Mouse (Mus musculus): ENCODE measurements around the gene Mrps11. TPM values are rescaled to one million over a fixed set of nuclear protein-coding genes. Genes with fewer than 3 reads are reported as not detected.
A peak's percentile ranks its signal among the peaks of the same experiment; 100 is the strongest.

Mrps11 gene
- total and polyA plus RNA-seq, 2 experiments from 2014 or later, result 53.1 to 56.8 TPM

DNA sequence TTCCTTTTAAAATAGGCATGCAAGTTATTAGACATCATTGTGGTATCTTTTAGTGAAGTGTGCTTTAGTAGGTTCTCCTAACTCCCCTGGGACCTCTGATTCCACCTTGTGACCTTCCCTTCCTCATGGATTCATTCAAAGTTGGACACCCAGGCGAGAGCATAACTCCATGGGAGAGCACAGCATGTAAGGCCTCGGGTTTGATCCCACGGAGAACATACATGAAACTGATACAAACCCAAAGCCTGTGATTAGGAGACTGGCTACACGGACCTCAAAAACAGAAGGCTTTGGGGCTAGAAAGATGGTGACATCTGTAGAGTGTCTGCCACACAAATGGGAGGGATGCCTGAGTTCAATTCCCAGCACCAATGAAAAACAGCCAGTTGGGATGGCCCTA lies 30.0 kb upstream of the Mrps11 start:
- 95% methylated on average over 4 of the region's 4 CpGs for WGBS

DNA sequence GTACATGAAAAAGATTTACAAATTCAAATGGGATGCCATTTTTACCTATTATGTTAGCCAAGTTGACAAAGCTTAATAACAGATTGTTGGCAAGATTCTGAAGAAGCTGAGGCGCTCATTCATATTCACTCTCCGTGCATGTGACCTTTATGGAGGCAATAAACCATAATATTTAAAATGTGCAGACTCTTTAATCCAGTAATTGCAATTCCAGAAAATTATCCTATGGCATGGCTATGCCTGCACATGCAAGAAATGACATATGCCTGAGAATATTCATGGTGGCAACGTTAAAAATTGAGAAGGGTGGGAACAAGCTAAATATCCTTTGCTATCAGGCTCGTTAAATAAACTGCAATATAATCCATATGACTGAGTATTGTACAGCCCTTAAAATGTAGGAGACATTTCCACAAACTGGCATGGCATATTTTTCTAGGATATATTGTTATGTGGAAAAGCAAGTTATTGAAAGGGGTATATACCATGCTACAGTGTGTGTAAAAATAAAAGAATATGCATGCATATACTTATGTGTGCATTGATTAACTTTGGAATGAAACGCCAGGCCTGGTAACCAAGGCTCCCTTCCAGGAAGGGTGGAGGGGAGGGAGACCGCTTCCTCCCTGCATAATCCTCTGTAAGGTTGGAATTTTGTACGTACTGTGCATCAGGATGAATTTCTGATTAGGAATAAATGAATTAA lies 29.0 kb upstream of the Mrps11 start:
- Histone ChIP-seq H3K27ac (ENCODE audit: low read depth, low read length) (no peak overlapping the region), H3K4me2 (ENCODE audit: low read depth, low read length, poor library complexity, severe bottlenecking) (no peak overlapping the region), H3K9me3 (ENCODE audit: low read length) (no peaks in the 10 kb centered on the region), H3K4me1 (ENCODE audit: insufficient read depth, low read length) (no peaks in the 10 kb centered on the region), H3K9ac (replicated peaks; ENCODE audit: low read length, poor library complexity, severe bottlenecking) (no peak overlapping the region), H3K36me3 (ENCODE audit: insufficient read depth, low read length) (no peaks in the 10 kb centered on the region), H3K4me3 (ENCODE audit: low read depth, low read length) (no peak overlapping the region), H3K27me3 (ENCODE audit: insufficient read depth, low read length) (no peaks in the 10 kb centered on the region)
- TF ChIP-seq CTCF (IDR thresholded peaks at IDR 0.05), result no peak
- DNase-seq (ENCODE audit: low spot score), result no peak
- no peak for ATAC-seq (ENCODE audit: low FRiP score)
- WGBS, result 63% methylated on average over 7 of the region's 7 CpGs

More for the DNA sequence above, 30.0 kb upstream of the Mrps11 start:
- H3K9ac ChIP-seq (replicated peaks; ENCODE audit: low read length, poor library complexity, severe bottlenecking), result no peak overlapping the region
- no peak for ATAC-seq (ENCODE audit: low FRiP score)
- no peaks in the 10 kb centered on the region for H3K36me3 ChIP-seq (ENCODE audit: insufficient read depth, low read length)
- DNase-seq (ENCODE audit: low spot score), result no peak
- H3K4me2 ChIP-seq (ENCODE audit: low read depth, low read length, poor library complexity, severe bottlenecking), result no peak overlapping the region
- H3K27me3 ChIP-seq (ENCODE audit: insufficient read depth, low read length), result no peaks in the 10 kb centered on the region
- no peaks in the 10 kb centered on the region for H3K4me1 ChIP-seq (ENCODE audit: insufficient read depth, low read length)
- no peaks in the 10 kb centered on the region for H3K9me3 ChIP-seq (ENCODE audit: low read length)
- no peak overlapping the region for H3K27ac ChIP-seq (ENCODE audit: low read depth, low read length)
- H3K4me3 ChIP-seq (ENCODE audit: low read depth, low read length), result no peak overlapping the region
- TF ChIP-seq CTCF (IDR thresholded peaks at IDR 0.05), result no peak

DNA sequence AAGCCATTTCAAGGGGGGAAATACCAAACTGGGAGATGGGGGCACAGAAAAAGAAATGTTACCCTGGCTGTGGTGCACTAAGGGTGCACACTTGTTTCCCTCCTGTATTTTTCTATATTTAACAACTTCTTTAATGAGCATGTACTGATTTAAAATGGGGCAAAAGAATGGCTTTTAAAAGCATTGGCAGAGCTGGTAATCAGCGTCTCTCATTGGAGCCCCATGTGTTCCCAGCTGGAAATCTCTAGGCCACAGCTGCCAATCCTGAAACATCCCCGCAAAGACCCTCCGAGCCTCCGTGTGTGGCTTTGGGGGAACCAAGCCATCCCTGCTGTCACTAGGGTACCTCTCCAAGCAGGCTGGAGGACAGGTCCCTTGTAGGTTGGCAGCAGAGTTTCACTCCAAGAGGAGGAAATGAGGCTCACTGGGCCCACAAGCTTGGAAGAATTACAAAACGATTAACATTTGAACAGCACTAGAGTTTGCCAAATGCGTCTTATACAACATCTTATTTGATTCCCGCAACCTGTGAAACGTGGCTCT lies 28.4 kb upstream of the Mrps11 start:
- Histone ChIP-seq H3K9me3 (ENCODE audit: low read length) (no peaks in the 10 kb centered on the region), H3K4me3 (ENCODE audit: low read depth, low read length) (no peak overlapping the region), H3K9ac (replicated peaks; ENCODE audit: low read length, poor library complexity, severe bottlenecking) (no peak overlapping the region), H3K27me3 (ENCODE audit: insufficient read depth, low read length) (no peaks in the 10 kb centered on the region), H3K4me1 (ENCODE audit: insufficient read depth, low read length) (no peaks in the 10 kb centered on the region), H3K36me3 (ENCODE audit: insufficient read depth, low read length) (no peaks in the 10 kb centered on the region), H3K4me2 (ENCODE audit: low read depth, low read length, poor library complexity, severe bottlenecking) (no peak overlapping the region), H3K27ac (ENCODE audit: low read depth, low read length) (no peak overlapping the region)
- 44% methylated on average over 8 of the region's 8 CpGs for WGBS
- DNase-seq (ENCODE audit: low spot score), result no peak
- no peak for TF ChIP-seq CTCF (IDR thresholded peaks at IDR 0.05)
- no peak for ATAC-seq (ENCODE audit: low FRiP score)

DNA sequence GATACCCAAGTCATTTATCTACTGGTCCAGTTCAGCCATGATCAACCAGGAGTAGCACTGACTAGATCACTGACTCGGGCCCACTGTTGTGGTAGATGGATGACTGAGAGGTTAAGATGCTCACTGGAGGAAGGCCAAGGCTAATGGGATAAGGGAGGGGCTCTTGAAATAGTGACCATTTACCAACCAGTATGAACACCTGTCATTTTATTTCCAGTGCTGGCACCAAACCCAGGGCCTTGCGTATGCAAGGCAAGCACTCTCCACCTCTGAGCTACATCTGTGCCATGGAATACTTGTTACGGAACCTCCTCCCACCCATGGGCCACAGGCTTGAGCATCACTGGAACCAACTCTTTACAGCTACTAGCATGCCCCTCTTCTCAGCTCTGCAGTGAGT lies 19.1 kb upstream of the Mrps11 start:
- H3K9me3 ChIP-seq (ENCODE audit: low read length), result no peaks in the 10 kb centered on the region
- no peak overlapping the region for H3K27ac ChIP-seq (ENCODE audit: low read depth, low read length)
- WGBS, result 96% methylated on average over 3 of the region's 3 CpGs
- H3K9ac ChIP-seq (replicated peaks; ENCODE audit: low read length, poor library complexity, severe bottlenecking), result no peak overlapping the region
- ATAC-seq (ENCODE audit: low FRiP score) (no peak), DNase-seq (ENCODE audit: low spot score) (no peak)
- no peak overlapping the region for H3K4me2 ChIP-seq (ENCODE audit: low read depth, low read length, poor library complexity, severe bottlenecking)
- no peaks in the 10 kb centered on the region for H3K36me3 ChIP-seq (ENCODE audit: insufficient read depth, low read length)
- no peaks in the 10 kb centered on the region for H3K27me3 ChIP-seq (ENCODE audit: insufficient read depth, low read length)
- TF ChIP-seq CTCF (IDR thresholded peaks at IDR 0.05), result no peak
- H3K4me1 ChIP-seq (ENCODE audit: insufficient read depth, low read length), result no peaks in the 10 kb centered on the region
- no peak overlapping the region for H3K4me3 ChIP-seq (ENCODE audit: low read depth, low read length)

DNA sequence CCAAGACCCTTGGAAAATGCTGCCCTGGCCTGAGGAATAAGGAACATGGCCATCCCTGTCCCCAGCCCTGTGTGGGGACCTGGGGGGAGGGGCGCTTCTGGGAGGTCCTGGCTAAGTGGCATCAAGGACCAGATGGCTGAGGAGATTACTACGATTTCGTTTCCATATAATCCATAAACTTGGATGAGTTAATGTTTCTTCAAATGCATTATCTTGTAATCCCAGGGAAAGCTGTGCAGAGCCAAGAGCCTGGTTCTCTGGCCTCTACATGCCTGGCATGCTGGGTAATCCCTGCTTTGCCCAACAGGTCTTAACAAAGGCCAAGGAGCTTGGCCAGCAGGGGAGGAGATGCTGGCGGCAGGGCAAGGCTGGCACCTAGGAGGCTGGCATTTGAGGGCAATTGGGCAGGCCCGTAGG lies 17.7 kb upstream of the Mrps11 start:
- peak; percentile 54 for DNase-seq (ENCODE audit: low spot score)
- 59% methylated on average over 5 of the region's 5 CpGs for WGBS
- H3K27ac ChIP-seq (ENCODE audit: low read depth, low read length), result no peak overlapping the region
- H3K27me3 ChIP-seq (ENCODE audit: insufficient read depth, low read length), result no peaks in the 10 kb centered on the region
- no peak for TF ChIP-seq CTCF (IDR thresholded peaks at IDR 0.05)
- H3K36me3 ChIP-seq (ENCODE audit: insufficient read depth, low read length), result no peaks in the 10 kb centered on the region
- H3K9me3 ChIP-seq (ENCODE audit: low read length), result no peaks in the 10 kb centered on the region
- no peak overlapping the region for H3K4me2 ChIP-seq (ENCODE audit: low read depth, low read length, poor library complexity, severe bottlenecking)
- no peak overlapping the region for H3K4me3 ChIP-seq (ENCODE audit: low read depth, low read length)
- no peak for ATAC-seq (ENCODE audit: low FRiP score)
- H3K4me1 ChIP-seq (ENCODE audit: insufficient read depth, low read length), result no peaks in the 10 kb centered on the region
- no peak overlapping the region for H3K9ac ChIP-seq (replicated peaks; ENCODE audit: low read length, poor library complexity, severe bottlenecking)

DNA sequence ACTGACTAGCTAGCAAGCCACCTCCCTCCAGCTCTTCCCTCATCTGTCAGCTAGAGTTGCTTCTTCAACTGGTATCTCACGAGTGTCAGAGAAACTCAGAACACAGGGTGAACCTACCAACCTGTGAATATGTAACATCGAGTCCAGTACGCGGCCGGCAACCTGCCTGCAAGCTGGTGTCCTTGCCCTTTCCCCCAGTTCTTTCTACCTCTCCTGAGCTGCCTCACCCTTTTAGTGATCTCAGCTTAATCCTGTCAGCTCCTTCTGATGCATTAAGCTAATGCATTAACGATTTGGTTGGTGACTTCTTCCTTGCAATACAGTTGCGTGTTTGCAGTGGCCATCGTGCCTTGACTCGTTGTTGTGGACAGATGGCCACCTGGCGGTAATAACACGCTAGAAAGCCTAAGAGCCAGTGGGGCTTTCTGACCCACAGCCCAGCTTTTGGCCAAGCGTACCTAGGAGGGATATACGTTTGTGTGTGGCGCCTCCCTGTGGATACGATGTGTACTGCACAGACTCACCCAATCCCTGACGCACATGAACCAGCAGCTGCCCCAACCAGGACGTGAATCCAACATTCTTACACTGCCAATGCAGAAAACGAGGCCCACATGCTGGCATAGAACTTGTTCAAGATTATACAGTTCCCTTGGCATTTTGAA lies 16.8 kb upstream of the Mrps11 start:
- no peaks in the 10 kb centered on the region for H3K36me3 ChIP-seq (ENCODE audit: insufficient read depth, low read length)
- DNase-seq (ENCODE audit: low spot score), result peak; percentile 96
- H3K27ac ChIP-seq (ENCODE audit: low read depth, low read length), result no peak overlapping the region
- 19% methylated on average over 18 of the region's 18 CpGs for WGBS
- peak; percentile 99 for TF ChIP-seq CTCF (IDR thresholded peaks at IDR 0.05)
- no peaks in the 10 kb centered on the region for H3K27me3 ChIP-seq (ENCODE audit: insufficient read depth, low read length)
- H3K4me1 ChIP-seq (ENCODE audit: insufficient read depth, low read length), result no peaks in the 10 kb centered on the region
- H3K9ac ChIP-seq (replicated peaks; ENCODE audit: low read length, poor library complexity, severe bottlenecking), result no peak overlapping the region
- H3K4me2 ChIP-seq (ENCODE audit: low read depth, low read length, poor library complexity, severe bottlenecking), result peak overlapping the region; percentile 18; the same call in 1 of the 2 replicates
- peak; percentile 73 for ATAC-seq (ENCODE audit: low FRiP score)
- no peaks in the 10 kb centered on the region for H3K9me3 ChIP-seq (ENCODE audit: low read length)
- no peak overlapping the region for H3K4me3 ChIP-seq (ENCODE audit: low read depth, low read length)
